Mouse (Mus musculus) CH12.LX (cell line): ENCODE measurements at regions not wholly inside any gene's neighbourhood (a gene's known extent, or its start where the extent isn't known, plus 50 kb on each side); places are given as distances from the start of the nearest gene placed in this dataset.

ENCODE experiments used
- DNase-seq: peaks from one replicate; pipeline ENCODE4 v3.0.0-alpha.2; 2013; ENCODE audit errors: extremely low read depth
- H3K27ac ChIP-seq: 2 replicates; pipeline ENCODE4 v1.5.1; 2012; ENCODE audit warnings: low read depth, mild to moderate bottlenecking, control low read depth, moderate library complexity; ENCODE audit not compliant: insufficient read depth
- H3K27me3 ChIP-seq: replicated peaks from 2 replicates; pipeline ENCODE3; 2012; ENCODE audit warnings: inconsistent platforms
- H3K36me3 ChIP-seq, 2 experiments: replicated peaks in 1 of 2; 2 replicates each; pipeline versions ENCODE3 to v1.6.1; 2012; ENCODE audit warnings: inconsistent platforms in 1 of 2, low read length in 1 of 2, mild to moderate bottlenecking in 1 of 2, mixed read lengths in 1 of 2, moderate library complexity in 1 of 2; ENCODE audit not compliant: control insufficient read depth in 1 of 2, insufficient read depth in 1 of 2
- H3K4me1 ChIP-seq, 2 experiments: 2 replicates each; pipeline ENCODE4 v1.6.1; 2012; ENCODE audit warnings: inconsistent platforms in 1 of 2, moderate library complexity in 1 of 2; ENCODE audit not compliant: insufficient read depth in 2 of 2, control insufficient read depth in 1 of 2
- H3K4me2 ChIP-seq: 2 replicates; pipeline ENCODE4 v1.6.1; 2012; ENCODE audit warnings: low read depth, mild to moderate bottlenecking, control low read depth; ENCODE audit not compliant: poor library complexity, insufficient read depth, severe bottlenecking
- H3K4me3 ChIP-seq, 3 experiments: fragments of 150-350 bp in 1 of 3; sonication (generic) in 1 of 3; replicated peaks in 1 of 3; 2 replicates each; pipeline versions ENCODE3 to v1.5.1; 2011 to 2012; ENCODE audit warnings: low read depth in 2 of 3, low read length in 2 of 3, mild to moderate bottlenecking in 2 of 3, moderate library complexity in 2 of 3, control low read depth in 1 of 3, improper control_type of control experiment in 1 of 3, inconsistent platforms in 1 of 3, mixed read lengths in 1 of 3; ENCODE audit not compliant: poor library complexity in 1 of 3
- H3K79me2 ChIP-seq: replicated peaks from 2 replicates; pipeline ENCODE4 v1.6.1; 2012; ENCODE audit warnings: mild to moderate bottlenecking, moderate library complexity; ENCODE audit not compliant: control insufficient read depth, poor library complexity, insufficient read depth, severe bottlenecking; ENCODE audit errors: extremely low read depth
- H3K9ac ChIP-seq: 2 replicates; pipeline ENCODE4 v1.6.1; 2012; ENCODE audit warnings: low read depth, mild to moderate bottlenecking, control low read depth, moderate library complexity; ENCODE audit not compliant: insufficient read depth
- H3K9me3 ChIP-seq: replicated peaks from 2 replicates; pipeline ENCODE3; 2012; ENCODE audit warnings: low read length, inconsistent platforms, mixed read lengths
- BHLHE40 ChIP-seq: IDR thresholded peaks from 2 replicates; pipeline ENCODE4 v1.6.1; 2011; ENCODE audit warnings: mild to moderate bottlenecking, low read depth, low read length, improper control_type of control experiment
- CHD1 ChIP-seq: IDR thresholded peaks from 2 replicates; pipeline ENCODE4 v1.6.1; 2012; ENCODE audit warnings: low read depth, low read length, improper control_type of control experiment, inconsistent platforms
- E2F4 ChIP-seq: IDR thresholded peaks from 2 replicates; pipeline ENCODE4 v1.6.1; 2011; ENCODE audit warnings: low read depth, low read length, improper control_type of control experiment; ENCODE audit not compliant: insufficient replicate concordance
- EP300 ChIP-seq: IDR thresholded peaks from 2 replicates; pipeline ENCODE4 v1.6.1; 2011; ENCODE audit warnings: low read length, improper control_type of control experiment
- ETS1 ChIP-seq: conservative IDR thresholded peaks from 2 replicates; pipeline ENCODE4 v1.6.1; 2012; ENCODE audit warnings: low read depth, mild to moderate bottlenecking, inconsistent platforms, low read length, improper control_type of control experiment, moderate library complexity
- IRF4 ChIP-seq: IDR thresholded peaks from 2 replicates; pipeline ENCODE4 v1.6.1; 2014; ENCODE audit warnings: low read depth, mild to moderate bottlenecking, inconsistent platforms, low read length, improper control_type of control experiment
- JUN ChIP-seq: IDR thresholded peaks from 2 replicates; pipeline ENCODE4 v1.6.1; 2011; ENCODE audit warnings: low read depth, mild to moderate bottlenecking, low read length, improper control_type of control experiment, moderate library complexity; ENCODE audit not compliant: insufficient read depth
- JUND ChIP-seq: conservative IDR thresholded peaks from 2 replicates; pipeline ENCODE4 v1.6.1; 2011; ENCODE audit warnings: low read depth, low read length, improper control_type of control experiment
- MAFK ChIP-seq: IDR thresholded peaks from 2 replicates; pipeline ENCODE4 v1.6.1; 2011; ENCODE audit warnings: low read length, improper control_type of control experiment; ENCODE audit not compliant: insufficient replicate concordance
- MEF2A ChIP-seq: IDR thresholded peaks from 2 replicates; pipeline ENCODE4 v1.6.1; 2014; ENCODE audit warnings: low read depth, mild to moderate bottlenecking, inconsistent platforms, low read length, improper control_type of control experiment, borderline replicate concordance
- MXI1 ChIP-seq: IDR thresholded peaks from 2 replicates; pipeline ENCODE4 v1.6.1; 2011; ENCODE audit warnings: mild to moderate bottlenecking, low read depth, low read length, improper control_type of control experiment
- POLR2A ChIP-seq: IDR thresholded peaks from 2 replicates; pipeline ENCODE4 v1.6.1; 2011; ENCODE audit warnings: low read depth, mild to moderate bottlenecking, improper control_type of control experiment, low read length
- POLR2AphosphoS2 ChIP-seq: IDR thresholded peaks from 2 replicates; pipeline ENCODE4 v1.6.1; 2011; ENCODE audit warnings: low read depth, low read length, improper control_type of control experiment
- RAD21 ChIP-seq: IDR thresholded peaks from 2 replicates; pipeline ENCODE4 v1.6.1; 2011; ENCODE audit warnings: low read depth, mild to moderate bottlenecking, low read length, improper control_type of control experiment, moderate library complexity
- TBP ChIP-seq: conservative IDR thresholded peaks from 2 replicates; pipeline ENCODE4 v1.6.1; 2011; ENCODE audit warnings: low read depth, low read length, improper control_type of control experiment
- ZNF384 ChIP-seq: IDR thresholded peaks from 2 replicates; pipeline ENCODE4 v1.6.1; 2012; ENCODE audit warnings: low read depth, low read length, improper control_type of control experiment, inconsistent platforms
- dilution Hi-C: fragments of 300-500 bp; cut with MboI; formaldehyde crosslinking; loops from 2 replicates; pipeline ENCODE4 v1.14.3; 2020; ENCODE audit warnings: low sequenced_read_pairs; ENCODE audit not compliant: extremely low pct_unique_long_range_greater_than_20kb, extremely low pct_ligation_motif_present
- in situ Hi-C: fragments of 300-500 bp; cut with MboI; formaldehyde crosslinking; loops from 3 replicates; pipeline ENCODE4 v1.14.3; 2019; ENCODE audit warnings: low sequenced_read_pairs, low pct_ligation_motif_present, low pct_unique_long_range_greater_than_20kb, mixed read lengths

DNA sequence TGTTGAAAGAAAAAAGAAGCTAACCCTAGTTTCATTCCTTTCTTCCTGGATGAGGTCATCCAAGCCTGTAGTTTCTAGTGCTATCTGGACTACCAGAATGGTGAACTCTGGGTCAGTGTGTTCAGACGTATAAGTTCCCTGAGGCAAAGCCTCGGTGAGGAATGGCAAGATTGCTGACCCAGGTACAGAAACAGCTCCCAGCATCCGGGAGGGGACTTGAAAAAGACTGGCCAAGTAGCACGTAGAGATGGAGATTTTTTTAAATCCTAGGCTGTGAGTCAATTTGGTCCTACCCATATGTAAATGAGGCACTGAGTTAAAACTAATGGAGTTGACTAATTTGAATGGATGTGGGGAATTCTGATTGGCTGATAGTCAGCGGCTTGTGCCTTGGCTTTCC lies 55.0 kb upstream of the Gm11084 start:
- H3K36me3 ChIP-seq: no peaks in the 10 kb centered on the region
- H3K79me2 ChIP-seq: no peaks in the 10 kb centered on the region
- in situ Hi-C loops: no loop called here
- H3K4me1 ChIP-seq: peaks cover 4 to 31% of the 10 kb centered on the region in 2 experiments
- TF ChIP-seq MEF2A: no peak
- TF ChIP-seq BHLHE40: 0 out of 2 replicates have a peak, but pooled peaks have one; percentile 12
- TF ChIP-seq JUN: peak; percentile 78
- peak; percentile 54; the same call in 1 of the 2 replicates for TF ChIP-seq IRF4
- peak; percentile 77 for TF ChIP-seq TBP
- no peak for TF ChIP-seq MXI1
- TF ChIP-seq POLR2A: peak; percentile 53
- TF ChIP-seq JUND: peak; percentile 56
- TF ChIP-seq RAD21: no peak
- no peak for TF ChIP-seq ETS1
- TF ChIP-seq E2F4: no peak
- TF ChIP-seq ZNF384: peak; percentile 85
- TF ChIP-seq, all 38 proteins: peak for 7
- peak; percentile 84 for DNase-seq
- Histone ChIP-seq H3K27ac (peak overlapping the region; percentile 50), H3K9me3 (no peaks in the 10 kb centered on the region), H3K9ac (peak overlapping the region; percentile 60; the same call in 1 of the 2 replicates), H3K4me2 (peak overlapping the region; percentile 41; the same call in 1 of the 2 replicates), H3K27me3 (no peaks in the 10 kb centered on the region), H3K4me3 (no peak overlapping the region)
- dilution Hi-C loops: no loop called here

DNA sequence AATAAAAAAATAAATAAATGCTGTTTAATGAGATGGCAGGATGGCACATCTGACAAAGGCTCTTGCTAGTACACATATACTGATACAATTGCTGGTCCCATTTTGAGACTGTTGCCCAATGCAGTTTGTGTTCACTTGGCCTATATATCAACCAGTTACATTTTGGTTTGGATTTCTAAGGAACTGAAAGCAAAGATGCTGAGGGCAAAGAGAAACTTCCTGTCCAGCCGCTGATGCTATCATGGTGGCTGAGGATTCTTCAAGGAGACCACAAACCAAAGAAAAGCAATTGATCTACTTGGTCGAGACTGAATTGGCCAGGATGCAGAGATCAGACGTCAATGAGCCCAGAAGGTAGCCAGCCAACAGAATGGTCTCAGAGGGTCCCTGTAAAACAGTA lies 53.5 kb upstream of the Gm11084 start:
- H3K4me3 ChIP-seq: no peak overlapping the region
- dilution Hi-C loops (no loop called here), in situ Hi-C loops (no loop called here)
- H3K79me2 ChIP-seq: no peaks in the 10 kb centered on the region
- DNase-seq: no peak
- H3K27me3 ChIP-seq: no peaks in the 10 kb centered on the region
- TF ChIP-seq POLR2A (peak; percentile 29; the same call in 1 of the 2 replicates), JUND (0 out of 2 replicates have a peak, but pooled peaks have one; percentile 9), POLR2AphosphoS2 (no peak), CHD1 (peak; percentile 44; the same call in 1 of the 2 replicates), RAD21 (no peak), MAFK (no peak), IRF4 (peak; percentile 66), EP300 (peak; percentile 63), TBP (0 out of 2 replicates have a peak, but pooled peaks have one; percentile 30)
- no peaks in the 10 kb centered on the region for H3K9me3 ChIP-seq
- peak overlapping the region; percentile 36 for H3K27ac ChIP-seq
- H3K36me3 ChIP-seq: no peaks in the 10 kb centered on the region
- H3K4me1 ChIP-seq: peaks cover 4 to 31% of the 10 kb centered on the region in 2 experiments
- peak overlapping the region; percentile 8 for H3K4me2 ChIP-seq
- H3K9ac ChIP-seq: peak overlapping the region; percentile 49; the same call in 1 of the 2 replicates
